Mouse (Mus musculus) small intestine, adult 2 months (tissue): Measurements from ENCODE around the gene Zfp462.

ENCODE experiments used
- CTCF ChIP-seq: fragments of 200-500 bp; IDR thresholded peaks from 2 replicates; pipeline ENCODE4 v1.5.1; 2012; ENCODE audit warnings: low read depth, mild to moderate bottlenecking, control low read depth, inconsistent platforms, low read length, moderate library complexity, mixed read lengths; ENCODE audit not compliant: insufficient replicate concordance, insufficient read length; ENCODE audit errors: extremely low read depth
- POLR2A ChIP-seq: fragments of 200-500 bp; IDR thresholded peaks from 2 replicates; pipeline ENCODE4 v1.6.1; 2012; ENCODE audit warnings: low read depth, mild to moderate bottlenecking, control low read depth, inconsistent platforms, low read length, moderate library complexity

DNA sequence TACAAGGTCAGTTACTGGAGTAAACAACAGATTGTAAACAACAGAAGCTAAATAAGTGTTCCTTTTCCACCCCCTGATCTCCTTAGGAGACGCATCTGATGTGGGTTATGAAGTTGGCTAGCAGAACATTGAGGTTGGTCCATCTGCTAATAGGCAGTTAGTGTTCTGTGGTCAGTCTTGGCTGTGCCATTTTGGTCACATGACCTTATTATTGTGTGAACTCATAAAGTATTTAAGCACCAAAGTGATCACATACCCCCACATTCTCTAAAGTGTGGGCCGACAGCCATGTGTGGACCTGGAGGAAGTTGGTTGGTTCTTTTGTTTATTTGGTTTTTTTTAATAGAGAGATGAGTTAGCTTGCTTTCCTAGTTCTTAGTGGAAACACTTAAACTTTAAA, 39.7 kb downstream of the Zfp462 start:
- TF ChIP-seq CTCF (no peak), POLR2A (no peak)
